Mouse (Mus musculus) brain, embryonic 14.5 days (tissue): ENCODE results near the gene Gabarapl2. TPM values are rescaled to one million over a fixed set of nuclear protein-coding genes. Genes with fewer than 3 reads are reported as not detected.
A peak's percentile ranks its signal among the peaks of the same experiment; 100 is the strongest.
"Not testable (repeated sequence)": the region's sequence is repeated elsewhere in the genome, so short reads cannot be mapped to it uniquely, and the experiment has no call there.

Experiments
- DNase-seq: peaks from one replicate; pipeline ENCODE4 v3.0.0-alpha.2; 2011; ENCODE audit warnings: low read depth
- CTCF ChIP-seq: fragments of 200-500 bp; IDR thresholded peaks from 2 replicates; pipeline ENCODE4 v1.5.1; 2012; ENCODE audit warnings: inconsistent platforms, mild to moderate bottlenecking, moderate library complexity, borderline replicate concordance; ENCODE audit not compliant: insufficient read depth, insufficient read length; ENCODE audit errors: extremely low read depth
- POLR2A ChIP-seq: fragments of 200-500 bp; IDR thresholded peaks from 2 replicates; pipeline ENCODE4 v1.6.1; 2012; ENCODE audit warnings: mild to moderate bottlenecking, inconsistent platforms, borderline replicate concordance; ENCODE audit not compliant: poor library complexity, insufficient read depth, insufficient read length, severe bottlenecking; ENCODE audit errors: extremely low read depth
- polyA plus RNA-seq: library from polyadenylated mRNA; depleted of rRNA; stranded (reverse); fragments of >200 nt; gene quantifications from 2 replicates; pipeline ENCODE4 v1.2.3, GENCODE M21; 2012

The Gabarapl2 gene
- polyA plus RNA-seq, 1 experiment = 164 TPM

GRCm38 (mm10) chr8:111912860-111913432, 27.6 kb upstream of the Gabarapl2 start:
- peak; percentile 33; the same call in 1 of the 2 replicates for TF ChIP-seq CTCF
- no peak for TF ChIP-seq POLR2A

GRCm38 (mm10) chr8:111919663-111920062, 20.8 kb upstream of the Gabarapl2 start:
- DNase-seq = no peak
- TF ChIP-seq CTCF (peak; percentile 20; the same call in 1 of the 2 replicates), POLR2A (no peak)

More at GRCm38 (mm10) chr8:111912860-111913432, 27.6 kb upstream of the Gabarapl2 start:
- DNase-seq = peak; percentile 94

- no peak for TF ChIP-seq CTCF
- TF ChIP-seq POLR2A = no peak
- DNase-seq = no peak
These were observed 19.5 kb upstream of the Gabarapl2 start for GRCm38 (mm10) chr8:111920971-111921370.

GRCm38 (mm10) chr8:111923383-111923804, 17.1 kb upstream of the Gabarapl2 start:
- TF ChIP-seq CTCF (peak; percentile 53; the same call in 1 of the 2 replicates), POLR2A (no peak)
- DNase-seq = peak; percentile 58

GRCm38 (mm10) chr8:111924976-111925375, 15.5 kb upstream of the Gabarapl2 start:
- no peak for DNase-seq
- TF ChIP-seq CTCF = no peak
- TF ChIP-seq POLR2A = no peak

- DNase-seq = no peak
These were observed 10.7 kb upstream of the Gabarapl2 start for GRCm38 (mm10) chr8:111929648-111930344.

GRCm38 (mm10) chr8:111931721-111932120, 8.8 kb upstream of the Gabarapl2 start:
- TF ChIP-seq CTCF (no peak), POLR2A (no peak)
- DNase-seq = no peak

More at GRCm38 (mm10) chr8:111929648-111930344, 10.7 kb upstream of the Gabarapl2 start:
- no peak for TF ChIP-seq POLR2A
- TF ChIP-seq CTCF = no peak

- TF ChIP-seq POLR2A = no peak
- no peak for TF ChIP-seq CTCF
- peak; percentile 89 for DNase-seq
These were observed 7.7 kb upstream of the Gabarapl2 start for GRCm38 (mm10) chr8:111932580-111933336.

- TF ChIP-seq POLR2A = peak; percentile 44; the same call in 1 of the 2 replicates
- no peak for TF ChIP-seq CTCF
- peak; percentile 99 for DNase-seq
These were observed 7.0 kb upstream of the Gabarapl2 start, which contains the start of gene Tmem231 for GRCm38 (mm10) chr8:111933348-111934076. TSS of gene Tmem231 (minus strand) at chr8:111933881.

- no peak for TF ChIP-seq POLR2A
- no peak for TF ChIP-seq CTCF
- no peak for DNase-seq
These were observed 6.3 kb upstream of the Gabarapl2 start for GRCm38 (mm10) chr8:111934201-111934600.

- TF ChIP-seq CTCF (no peak), POLR2A (no peak)
- no peak for DNase-seq
These were observed 3.3 kb upstream of the Gabarapl2 start for GRCm38 (mm10) chr8:111937184-111937583.

GRCm38 (mm10) chr8:111938076-111938985, 2.2 kb upstream of the Gabarapl2 start:
- DNase-seq = not testable (repeated sequence)
